Mouse (Mus musculus): ENCODE measurements around the gene Lrrc73. TPM values are rescaled to one million over a fixed set of nuclear protein-coding genes. Genes with fewer than 3 reads are reported as not detected.

Gene Lrrc73
- polyA plus RNA-seq, 1 experiment from 2014 or later, result 14.7 TPM

GRCm38 (mm10) chr17:46278011-46278765 is 24.9 kb downstream of the Lrrc73 start:
- ATAC-seq (replicated peaks), result no peak
- no peaks in the 10 kb centered on the region for H3K27me3 ChIP-seq (replicated peaks)
- no peaks in the 10 kb centered on the region for H3K36me3 ChIP-seq (replicated peaks)
- no peaks in the 10 kb centered on the region for H3K9me3 ChIP-seq
- H3K4me2 ChIP-seq, result no peak overlapping the region
- 87% methylated on average over 12 of the region's 12 CpGs for WGBS
- H3K27ac ChIP-seq, result no peak overlapping the region
- H3K4me3 ChIP-seq, result no peak overlapping the region
- no peak overlapping the region for H3K9ac ChIP-seq
- peaks cover 17% of the 10 kb centered on the region for H3K4me1 ChIP-seq

- H3K27me3 ChIP-seq (replicated peaks), result no peaks in the 10 kb centered on the region
- peak within 1 kb of the TSS; percentile 69 for H3K27ac ChIP-seq
- no peaks in the 10 kb centered on the region for H3K36me3 ChIP-seq (replicated peaks)
- peak within 1 kb of the TSS; percentile 45 for H3K9ac ChIP-seq
- WGBS, result under 1% methylated on average over 37 of the region's 37 CpGs
- peak within 1 kb of the TSS; percentile 57 for H3K4me3 ChIP-seq
- H3K4me2 ChIP-seq, result peak within 1 kb of the TSS; percentile 97
- H3K4me1 ChIP-seq, result peaks cover 20% of the 10 kb centered on the region
- peak; percentile 98 for ATAC-seq (replicated peaks)
- no peaks in the 10 kb centered on the region for H3K9me3 ChIP-seq
These were observed 29.3 kb downstream of the Lrrc73 start, which contains the start of gene Tjap1 for GRCm38 (mm10) chr17:46282483-46283123. Tjap1 (minus strand) TSS chr17:46283026.

- H3K9ac ChIP-seq, result no peak overlapping the region; the same call in 1 of the 2 replicates
- WGBS, result 25% methylated on average over 9 of the region's 9 CpGs
- H3K4me1 ChIP-seq, result peaks cover 20% of the 10 kb centered on the region
- peak overlapping the region; percentile 97 for H3K4me2 ChIP-seq
- no peak for ATAC-seq (replicated peaks)
- H3K4me3 ChIP-seq, result peak overlapping the region; percentile 57
- H3K27me3 ChIP-seq (replicated peaks), result no peaks in the 10 kb centered on the region
- H3K9me3 ChIP-seq, result no peaks in the 10 kb centered on the region
- no peaks in the 10 kb centered on the region for H3K36me3 ChIP-seq (replicated peaks)
- H3K27ac ChIP-seq, result 0 out of 2 replicates have a peak overlapping the region, but pooled peaks have one; percentile 1
These were observed 29.8 kb downstream of the Lrrc73 start for GRCm38 (mm10) chr17:46283140-46283539.

GRCm38 (mm10) chr17:46283911-46284310 is 30.6 kb downstream of the Lrrc73 start:
- H3K4me2 ChIP-seq, result no peak overlapping the region

GRCm38 (mm10) chr17:46284653-46285052 is 31.3 kb downstream of the Lrrc73 start:
- Histone ChIP-seq H3K9me3 (no peaks in the 10 kb centered on the region), H3K36me3 (replicated peaks) (no peaks in the 10 kb centered on the region), H3K4me1 (peaks cover 20% of the 10 kb centered on the region), H3K27me3 (replicated peaks) (no peaks in the 10 kb centered on the region), H3K27ac (no peak overlapping the region), H3K9ac (no peak overlapping the region), H3K4me2 (no peak overlapping the region), H3K4me3 (no peak overlapping the region)
- ATAC-seq (replicated peaks), result no peak
- 50% methylated on average over 7 of the region's 7 CpGs for WGBS

More at GRCm38 (mm10) chr17:46283911-46284310, 30.6 kb downstream of the Lrrc73 start:
- Histone ChIP-seq H3K9ac (no peak overlapping the region), H3K27ac (no peak overlapping the region), H3K9me3 (no peaks in the 10 kb centered on the region), H3K27me3 (replicated peaks) (no peaks in the 10 kb centered on the region), H3K36me3 (replicated peaks) (no peaks in the 10 kb centered on the region), H3K4me3 (no peak overlapping the region), H3K4me1 (peaks cover 20% of the 10 kb centered on the region)
- no peak for ATAC-seq (replicated peaks)
- 90% methylated on average over 8 of the region's 8 CpGs for WGBS

GRCm38 (mm10) chr17:46285407-46285806 is 32.1 kb downstream of the Lrrc73 start:
- no peak for ATAC-seq (replicated peaks)
- Histone ChIP-seq H3K27ac (no peak overlapping the region), H3K9ac (no peak overlapping the region), H3K36me3 (replicated peaks) (no peaks in the 10 kb centered on the region), H3K9me3 (no peaks in the 10 kb centered on the region), H3K4me2 (no peak overlapping the region), H3K27me3 (replicated peaks) (no peaks in the 10 kb centered on the region), H3K4me1 (peaks cover 20% of the 10 kb centered on the region), H3K4me3 (no peak overlapping the region)
- 71% methylated on average over 6 of the region's 6 CpGs for whole genome bisulfite sequencing

- 79% methylated on average over 11 of the region's 11 CpGs for WGBS
- H3K27me3 ChIP-seq (replicated peaks), result 0 out of 2 replicates have a peak, but pooled peaks cover 4% of the 10 kb centered on the region
- no peaks in the 10 kb centered on the region for H3K36me3 ChIP-seq (replicated peaks)
- no peak overlapping the region for H3K4me2 ChIP-seq
- no peak overlapping the region for H3K4me3 ChIP-seq
- ATAC-seq (replicated peaks), result no peak
- H3K9me3 ChIP-seq, result no peaks in the 10 kb centered on the region
- no peak overlapping the region for H3K27ac ChIP-seq
- H3K9ac ChIP-seq, result no peak overlapping the region
- H3K4me1 ChIP-seq, result peaks cover 7% of the 10 kb centered on the region
These were observed 34.4 kb downstream of the Lrrc73 start for GRCm38 (mm10) chr17:46287678-46288095.

GRCm38 (mm10) chr17:46296601-46297000 is 43.3 kb downstream of the Lrrc73 start:
- Histone ChIP-seq H3K36me3 (replicated peaks) (no peaks in the 10 kb centered on the region), H3K4me3 (peak overlapping the region; percentile 65), H3K27me3 (replicated peaks) (peaks cover 36% of the 10 kb centered on the region), H3K4me2 (peak overlapping the region; percentile 69), H3K4me1 (peaks cover 24% of the 10 kb centered on the region), H3K27ac (peak overlapping the region; percentile 81), H3K9me3 (no peaks in the 10 kb centered on the region), H3K9ac (peak overlapping the region; percentile 54)
- no peak for ATAC-seq (replicated peaks)
- 53% methylated on average over 6 of the region's 6 CpGs for WGBS

- ATAC-seq (replicated peaks), result no peak
- Histone ChIP-seq H3K9me3 (no peaks in the 10 kb centered on the region), H3K27me3 (replicated peaks) (peaks cover 36% of the 10 kb centered on the region), H3K4me1 (peaks cover 24% of the 10 kb centered on the region), H3K36me3 (replicated peaks) (no peaks in the 10 kb centered on the region), H3K27ac (peak overlapping the region; percentile 81), H3K4me2 (peak overlapping the region; percentile 69), H3K4me3 (peak overlapping the region; percentile 65), H3K9ac (peak overlapping the region; percentile 54)
- WGBS, result 7% methylated on average over 6 of the region's 6 CpGs
These were observed 43.7 kb downstream of the Lrrc73 start for GRCm38 (mm10) chr17:46297028-46297363.

GRCm38 (mm10) chr17:46297364-46298219 is 44.3 kb downstream of the Lrrc73 start, which contains the start of gene Dlk2:
Dlk2 (plus strand) TSS chr17:46297421.
- H3K4me2 ChIP-seq, result peak within 1 kb of the TSS; percentile 69
- ATAC-seq (replicated peaks), result peak; percentile 75
- H3K4me3 ChIP-seq, result peak within 1 kb of the TSS; percentile 65
- H3K27ac ChIP-seq, result peak within 1 kb of the TSS; percentile 81
- H3K36me3 ChIP-seq (replicated peaks), result peaks cover 4% of the 10 kb centered on the region; the same call in 1 of the 2 replicates
- H3K9me3 ChIP-seq, result no peaks in the 10 kb centered on the region
- WGBS, result under 1% methylated on average over 70 of the region's 86 CpGs
- peaks cover 24% of the 10 kb centered on the region for H3K4me1 ChIP-seq
- peak within 1 kb of the TSS; percentile 54 for H3K9ac ChIP-seq
- peaks cover 32% of the 10 kb centered on the region for H3K27me3 ChIP-seq (replicated peaks)

GRCm38 (mm10) chr17:46298220-46298913 is 45.0 kb downstream of the Lrrc73 start:
- Histone ChIP-seq H3K36me3 (replicated peaks) (peaks cover 10% of the 10 kb centered on the region; the same call in 1 of the 2 replicates), H3K4me3 (peak overlapping the region; percentile 65), H3K9ac (peak overlapping the region; percentile 54), H3K4me2 (peak overlapping the region; percentile 69), H3K9me3 (no peaks in the 10 kb centered on the region), H3K4me1 (peaks cover 24% of the 10 kb centered on the region), H3K27ac (peak overlapping the region; percentile 81), H3K27me3 (replicated peaks) (peaks cover 27% of the 10 kb centered on the region)
- WGBS, result under 1% methylated on average over 48 of the region's 48 CpGs
- peak; percentile 80 for ATAC-seq (replicated peaks)

All from midbrain, embryonic 15.5 days (tissue).